Mouse (Mus musculus) stomach, postnatal 0 days (tissue): ENCODE measurements around the gene Mgmt. TPM values are rescaled to one million over a fixed set of nuclear protein-coding genes. Genes with fewer than 3 reads are reported as not detected.

ENCODE experiments used
- ATAC-seq: fragments of 200-750 bp; cut with Nextera tagmentation; 2 replicates; pipeline ENCODE4 v1.8.0; 2017; ENCODE audit not compliant: low FRiP score, low TSS enrichment
- DNase-seq: peaks from one replicate; pipeline ENCODE4 v3.0.0-alpha.2; 2016; ENCODE audit warnings: low spot score
- H3K27ac ChIP-seq: fragments of 300-500 bp; sonication (generic); replicated peaks from 2 replicates; pipeline ENCODE4 v1.5.1; 2014; ENCODE audit warnings: mild to moderate bottlenecking, control low read depth
- H3K27me3 ChIP-seq: fragments of 300-500 bp; sonication (generic); 2 replicates; pipeline ENCODE4 v1.6.1; 2014; ENCODE audit warnings: low read length; ENCODE audit not compliant: control insufficient read depth, insufficient read depth
- H3K36me3 ChIP-seq: fragments of 300-500 bp; sonication (generic); 2 replicates; pipeline ENCODE4 v1.6.1; 2014; ENCODE audit warnings: low read length, mixed read lengths; ENCODE audit not compliant: control insufficient read depth, insufficient read depth
- H3K4me1 ChIP-seq: fragments of 300-500 bp; sonication (generic); replicated peaks from 2 replicates; pipeline ENCODE4 v1.6.1; 2014; ENCODE audit warnings: antibody characterized with exemption; ENCODE audit not compliant: control insufficient read depth, insufficient read depth
- H3K4me2 ChIP-seq: fragments of 300-500 bp; sonication (generic); replicated peaks from 2 replicates; pipeline ENCODE4 v1.6.1; 2014; ENCODE audit warnings: low read depth, mild to moderate bottlenecking, control low read depth, moderate library complexity
- H3K4me3 ChIP-seq: fragments of 300-500 bp; sonication (generic); 2 replicates; pipeline ENCODE4 v1.5.1; 2014; ENCODE audit warnings: low read depth, low read length, control low read depth
- H3K9ac ChIP-seq: fragments of 300-500 bp; sonication (generic); 2 replicates; pipeline ENCODE4 v1.6.1; 2014; ENCODE audit warnings: mild to moderate bottlenecking, low read length, control low read depth, mixed read lengths
- H3K9me3 ChIP-seq: fragments of 300-500 bp; sonication (generic); 2 replicates; pipeline ENCODE4 v1.6.1; 2016; ENCODE audit warnings: low read length; ENCODE audit not compliant: control insufficient read depth
- CTCF ChIP-seq: IDR thresholded peaks from 2 replicates; pipeline ENCODE4 v1.5.1; 2016; ENCODE audit warnings: antibody characterized with exemption, low read depth, mild to moderate bottlenecking, moderate library complexity
- EP300 ChIP-seq: optimal IDR thresholded peaks from 2 replicates; pipeline ENCODE3; 2016; ENCODE audit warnings: antibody characterized with exemption
- WGBS: fragments of 180-500 bp; shearing (Covaris S2); extraction: QIAGEN DNeasy Blood & Tissue Kit; methylation state at CpG from one replicate; pipeline ENCODE4 v1.1.7; 2014; 5-methylcytosine and 5-hydroxymethylcytosine counted together
- polyA plus RNA-seq: library from polyadenylated mRNA; unstranded; fragments of >200 nt; fragmentation: Nextera tagmentation; extraction: Ambion mirVana; gene quantifications from 2 replicates; pipeline ENCODE4 v1.2.1, GENCODE M21; 2015

Gene Mgmt
- polyA plus RNA-seq, 1 experiment from 2014 or later = 5.5 TPM

DNA sequence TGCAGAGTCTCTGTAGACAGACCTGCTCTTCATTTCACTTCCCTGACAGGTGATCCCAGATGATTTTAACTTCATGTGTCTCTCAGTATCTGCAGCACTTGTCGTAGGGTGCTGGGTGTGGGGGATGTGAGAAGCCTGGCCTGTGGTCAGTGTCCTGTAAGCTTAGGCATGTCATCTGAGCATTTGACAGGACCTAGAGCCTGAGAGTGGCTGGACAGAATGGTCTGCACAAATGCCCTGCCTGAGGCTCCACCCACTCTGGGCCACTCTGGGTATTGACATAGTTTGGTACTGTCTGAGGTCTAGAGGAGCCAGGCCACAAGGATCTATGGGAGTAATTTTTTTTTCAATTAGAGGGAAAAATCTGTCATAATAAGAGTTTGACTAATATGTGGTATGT is 942 bp downstream of the Mgmt start:
- Histone ChIP-seq H3K36me3 (no peaks in the 10 kb centered on the region), H3K9ac (no peak overlapping the region), H3K9me3 (no peaks in the 10 kb centered on the region), H3K27me3 (no peaks in the 10 kb centered on the region), H3K27ac (no peak overlapping the region), H3K4me2 (peak overlapping the region; percentile 61; the same call in 1 of the 2 replicates), H3K4me1 (no peaks in the 10 kb centered on the region), H3K4me3 (no peak overlapping the region)
- 97% methylated on average over 1 of the region's 1 CpGs for WGBS
- ATAC-seq (no peak), DNase-seq (no peak)
- no peak for TF ChIP-seq EP300

DNA sequence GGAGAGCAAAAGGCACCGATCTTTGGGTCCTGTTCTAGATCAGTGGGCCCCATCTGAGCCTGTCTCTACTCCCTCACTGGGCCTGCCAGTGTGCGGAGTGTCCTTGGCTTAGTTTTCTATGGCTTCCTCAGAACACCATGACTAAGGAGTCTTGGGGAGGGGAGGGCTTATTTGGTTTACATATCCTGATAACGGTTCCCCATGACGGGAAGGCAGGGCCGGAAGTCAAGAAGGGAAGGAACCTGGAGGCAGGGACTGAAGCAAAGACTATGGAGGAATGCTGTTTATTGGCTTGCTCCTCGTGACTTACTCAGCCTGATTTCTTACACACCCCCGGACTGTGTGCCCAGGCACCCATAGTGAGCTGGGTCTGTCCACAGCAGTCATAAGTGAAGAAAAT is 1.4 kb downstream of the Mgmt start:
- Histone ChIP-seq H3K4me1 (no peaks in the 10 kb centered on the region), H3K27me3 (no peaks in the 10 kb centered on the region), H3K27ac (no peak overlapping the region), H3K9ac (no peak overlapping the region), H3K36me3 (no peaks in the 10 kb centered on the region), H3K4me3 (no peak overlapping the region), H3K4me2 (no peak overlapping the region), H3K9me3 (no peaks in the 10 kb centered on the region)
- no peak for ATAC-seq
- DNase-seq = no peak
- TF ChIP-seq EP300 (no peak), CTCF (no peak)
- WGBS = 77% methylated on average over 7 of the region's 7 CpGs

DNA sequence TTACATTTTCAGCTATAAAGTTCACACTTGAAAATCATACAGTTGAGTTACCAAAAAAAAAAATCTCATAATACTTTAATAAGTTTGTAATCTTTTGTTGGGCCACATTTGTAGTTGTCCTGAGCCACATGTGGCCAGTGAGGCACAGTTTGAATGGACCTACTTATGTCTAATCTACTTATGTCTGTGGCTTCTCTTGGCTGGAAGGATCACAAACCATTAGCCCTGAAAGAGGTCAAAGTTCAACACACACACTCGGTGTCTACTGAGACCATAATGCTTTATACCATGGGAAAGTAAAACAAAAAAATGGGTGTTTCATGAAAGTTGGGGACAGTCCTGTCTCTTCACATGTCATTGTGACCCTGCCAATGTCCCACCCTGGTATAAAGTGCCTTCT is 3.1 kb downstream of the Mgmt start:
- Histone ChIP-seq H3K4me1 (no peaks in the 10 kb centered on the region), H3K9ac (no peak overlapping the region), H3K36me3 (no peaks in the 10 kb centered on the region), H3K9me3 (no peaks in the 10 kb centered on the region), H3K4me3 (no peak overlapping the region), H3K4me2 (no peak overlapping the region), H3K27me3 (no peaks in the 10 kb centered on the region), H3K27ac (no peak overlapping the region)
- TF ChIP-seq EP300 = no peak
- TF ChIP-seq CTCF = no peak
- DNase-seq (no peak), ATAC-seq (no peak)
- 31% methylated on average over 1 of the region's 1 CpGs for WGBS

DNA sequence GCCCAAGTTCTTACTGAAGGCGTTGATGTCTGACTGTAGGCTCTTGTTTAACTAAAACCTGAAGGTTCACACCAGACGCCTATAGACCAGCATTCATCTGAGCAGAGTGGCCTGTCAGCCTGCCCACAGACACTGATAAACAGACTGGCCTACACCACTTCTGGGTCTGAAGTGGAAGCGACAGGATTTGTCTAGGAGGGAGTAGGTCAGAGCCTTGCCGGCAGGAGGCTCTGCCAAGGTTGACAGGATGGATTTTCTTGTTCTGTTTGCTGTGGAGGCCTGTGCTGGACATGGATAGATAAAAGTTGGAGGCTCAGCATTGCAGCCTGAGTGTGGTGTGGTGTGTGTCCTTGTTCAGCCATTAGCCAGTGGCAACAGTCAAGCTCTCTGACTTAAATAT is 3.6 kb downstream of the Mgmt start:
- Histone ChIP-seq H3K36me3 (no peaks in the 10 kb centered on the region), H3K9me3 (no peaks in the 10 kb centered on the region), H3K27ac (no peak overlapping the region), H3K4me1 (no peaks in the 10 kb centered on the region), H3K27me3 (no peaks in the 10 kb centered on the region), H3K9ac (no peak overlapping the region), H3K4me3 (no peak overlapping the region), H3K4me2 (no peak overlapping the region)
- no peak for TF ChIP-seq EP300
- TF ChIP-seq CTCF = no peak
- DNase-seq = no peak
- no peak for ATAC-seq
- 43% methylated on average over 4 of the region's 4 CpGs for WGBS

DNA sequence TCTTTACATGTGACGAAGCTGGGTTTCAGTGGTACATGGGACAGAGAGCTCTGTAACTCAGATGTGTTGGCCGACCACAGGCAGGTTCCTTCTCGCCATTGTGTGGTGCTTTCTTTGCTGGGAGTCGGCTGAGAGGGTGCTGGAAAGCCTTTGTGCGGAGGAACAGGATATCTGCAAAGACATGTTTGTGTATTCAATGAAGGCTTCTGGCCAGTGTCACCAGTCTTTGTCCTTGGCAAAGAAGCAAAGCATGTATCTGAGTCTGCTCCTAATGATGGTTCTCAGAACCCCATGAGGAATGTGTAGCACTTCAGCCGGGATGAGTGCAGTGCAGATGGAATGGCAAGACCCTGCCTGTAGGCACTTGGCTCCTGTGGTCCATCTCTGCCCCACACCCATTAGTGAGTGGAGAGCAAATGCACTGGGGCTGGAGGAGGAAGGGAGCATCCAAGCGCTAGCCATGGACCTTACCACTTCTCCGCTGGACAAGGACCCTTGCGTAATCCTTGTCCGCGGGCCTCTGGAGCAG is 14.3 kb downstream of the Mgmt start:
- H3K4me3 ChIP-seq = no peak overlapping the region
- no peaks in the 10 kb centered on the region for H3K27me3 ChIP-seq
- H3K4me2 ChIP-seq = no peak overlapping the region
- TF ChIP-seq CTCF (no peak), EP300 (no peak)
- WGBS = 77% methylated on average over 11 of the region's 11 CpGs
- no peaks in the 10 kb centered on the region for H3K9me3 ChIP-seq
- ATAC-seq (no peak; the same call in 1 of the 2 replicates), DNase-seq (no peak)
- H3K27ac ChIP-seq = no peak overlapping the region
- H3K9ac ChIP-seq = no peak overlapping the region
- no peaks in the 10 kb centered on the region for H3K36me3 ChIP-seq
- no peaks in the 10 kb centered on the region for H3K4me1 ChIP-seq

DNA sequence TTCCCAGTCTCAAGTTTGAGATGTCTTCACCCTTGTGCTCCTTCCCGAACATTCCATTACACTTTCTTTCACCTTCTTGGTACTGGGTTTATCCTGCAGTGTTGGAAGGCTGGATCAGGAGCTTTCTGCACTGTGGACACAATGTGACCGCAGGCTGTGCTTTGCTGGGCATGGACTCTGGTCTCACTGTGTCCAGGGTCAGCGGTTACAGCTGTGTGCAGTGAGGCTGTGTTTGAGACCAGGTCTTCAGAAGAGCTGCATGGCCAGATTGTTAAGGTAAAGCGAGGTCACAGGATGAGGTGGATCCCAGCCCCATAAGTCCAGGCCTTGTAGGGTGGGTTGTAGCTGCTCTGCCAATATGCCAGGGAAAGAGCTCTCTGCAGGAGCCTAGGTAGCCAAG is 18.5 kb downstream of the Mgmt start:
- no peak overlapping the region for H3K4me2 ChIP-seq
- no peaks in the 10 kb centered on the region for H3K9me3 ChIP-seq
- no peak overlapping the region for H3K4me3 ChIP-seq
- 92% methylated on average over 4 of the region's 4 CpGs for WGBS
- H3K4me1 ChIP-seq = no peaks in the 10 kb centered on the region
- no peaks in the 10 kb centered on the region for H3K27me3 ChIP-seq
- H3K27ac ChIP-seq = no peak overlapping the region
- ATAC-seq (no peak), DNase-seq (no peak)
- no peaks in the 10 kb centered on the region for H3K36me3 ChIP-seq
- no peak overlapping the region for H3K9ac ChIP-seq
- TF ChIP-seq EP300 = no peak
- no peak for TF ChIP-seq CTCF
